Mouse (Mus musculus): ENCODE measurements at regions not wholly inside any gene's neighbourhood (a gene's known extent, or its start where the extent isn't known, plus 50 kb on each side); places are given as distances from the start of the nearest gene placed in this dataset.

DNA sequence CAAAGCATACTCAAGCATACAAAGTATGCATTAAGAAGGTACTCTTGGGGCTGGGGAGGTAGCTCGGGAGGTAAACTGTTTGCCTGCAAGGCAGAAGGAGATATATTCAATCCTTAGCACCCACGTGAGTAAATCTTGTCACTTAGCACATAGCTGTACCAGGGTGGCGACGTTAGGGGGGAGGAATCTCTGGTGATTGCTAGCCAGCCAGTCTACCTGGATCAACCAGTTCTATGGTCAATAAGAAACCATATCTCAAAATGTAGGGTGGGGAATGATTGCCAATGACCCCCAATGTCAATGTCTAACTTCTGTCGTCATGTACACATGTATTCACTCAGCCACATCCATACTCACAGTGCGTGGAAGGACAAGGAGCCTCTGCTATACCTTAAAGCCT is 214.5 kb downstream of the CK137956 start:
- DNase-seq (ENCODE audit: low spot score in 2 of 2): no peak

GRCm38 (mm10) chr4:127750781-127751180 is 220.0 kb downstream of the CK137956 start:
- no peak for DNase-seq (ENCODE audit: low spot score in 2 of 2)

GRCm38 (mm10) chr4:127747876-127748275 is 222.9 kb downstream of the CK137956 start:
- DNase-seq (ENCODE audit: low spot score in 2 of 2): peak in 1 of 2 experiments; percentile 33

GRCm38 (mm10) chr4:127736781-127737180 is 234.0 kb downstream of the CK137956 start:
- no peak for DNase-seq (ENCODE audit: low spot score in 2 of 2)

DNA sequence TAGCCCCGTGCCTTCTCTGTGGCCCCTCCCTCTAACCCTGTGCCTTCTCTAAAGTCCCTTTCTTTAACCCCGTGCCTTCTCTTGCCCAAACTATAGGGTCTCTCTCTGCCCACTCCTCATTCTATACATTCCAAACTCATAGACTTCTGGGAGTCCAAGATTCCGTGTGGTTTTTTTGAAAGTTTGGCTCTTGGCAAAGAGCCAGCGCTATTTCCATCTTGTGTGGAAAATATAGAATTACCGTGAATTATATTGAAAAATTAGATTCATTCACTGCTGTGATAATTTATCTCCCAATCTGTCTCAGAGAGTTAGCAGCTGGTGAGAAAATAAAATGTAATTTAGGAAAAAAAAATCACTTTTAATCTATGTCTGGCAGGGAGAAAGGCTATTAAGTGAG is 234.6 kb downstream of the CK137956 start:
- no peak for DNase-seq (ENCODE audit: low spot score in 2 of 2)

DNA sequence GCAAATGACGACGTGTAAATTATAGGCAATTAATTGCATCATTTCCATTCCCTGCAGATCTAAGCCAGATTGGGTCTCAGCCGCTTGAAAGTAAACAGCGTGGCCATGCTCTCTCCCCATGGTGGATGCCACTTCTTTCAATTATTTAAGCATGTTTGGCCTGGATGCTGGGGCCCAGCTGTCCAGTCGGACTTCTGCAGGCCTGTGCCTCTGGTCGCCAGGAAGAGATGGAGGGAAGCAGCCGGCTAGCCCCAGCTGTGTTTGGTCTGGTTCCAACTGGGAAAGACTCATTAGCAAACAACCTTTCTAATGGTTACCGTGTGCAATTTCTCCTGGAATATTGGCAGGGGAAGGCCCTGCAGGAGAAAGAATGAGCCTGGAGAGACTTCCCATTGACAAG is 236.1 kb downstream of the CK137956 start:
- no peak for DNase-seq (ENCODE audit: low spot score in 2 of 2)

DNA sequence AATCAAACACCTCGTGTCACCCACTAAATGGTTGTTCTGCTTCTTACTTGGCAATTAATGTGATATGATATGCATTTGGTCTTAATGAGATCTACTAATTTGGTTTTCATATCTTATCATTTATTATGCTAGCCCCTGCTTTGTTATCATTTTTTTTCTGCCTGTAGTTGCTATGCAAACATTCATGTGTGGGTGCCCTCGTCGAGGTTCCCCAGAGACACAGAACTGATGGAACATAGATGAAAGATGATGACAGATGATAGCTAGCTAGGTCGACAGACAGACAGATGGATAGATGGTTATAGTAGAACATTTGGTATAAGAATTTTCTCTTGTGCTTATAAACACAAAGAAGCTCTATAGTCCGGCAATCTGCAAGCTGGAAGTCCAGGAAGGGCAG is 252.1 kb downstream of the CK137956 start:
- DNase-seq (ENCODE audit: low spot score in 2 of 2): no peak

DNA sequence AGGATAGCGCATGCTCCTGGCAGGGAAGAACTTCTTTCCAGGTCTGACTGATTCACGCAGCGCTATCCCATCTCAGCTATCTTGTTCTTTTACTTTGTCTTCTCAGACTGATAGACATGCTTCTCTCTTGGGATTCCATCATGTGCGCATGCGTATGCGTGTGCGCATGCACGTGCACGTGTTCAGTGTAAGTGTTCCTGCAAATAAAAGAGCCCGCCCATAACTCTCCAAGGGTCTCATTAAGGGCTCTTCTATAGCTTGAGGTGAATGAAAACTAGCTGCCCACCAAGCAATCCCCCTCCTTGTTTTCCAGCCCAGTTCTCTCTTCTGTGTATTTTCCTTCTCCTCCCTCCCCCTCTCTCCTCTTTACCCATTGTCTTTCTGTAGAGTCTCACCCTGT is 258.5 kb downstream of the CK137956 start:
- DNase-seq (ENCODE audit: low spot score in 2 of 2): no peak

DNA sequence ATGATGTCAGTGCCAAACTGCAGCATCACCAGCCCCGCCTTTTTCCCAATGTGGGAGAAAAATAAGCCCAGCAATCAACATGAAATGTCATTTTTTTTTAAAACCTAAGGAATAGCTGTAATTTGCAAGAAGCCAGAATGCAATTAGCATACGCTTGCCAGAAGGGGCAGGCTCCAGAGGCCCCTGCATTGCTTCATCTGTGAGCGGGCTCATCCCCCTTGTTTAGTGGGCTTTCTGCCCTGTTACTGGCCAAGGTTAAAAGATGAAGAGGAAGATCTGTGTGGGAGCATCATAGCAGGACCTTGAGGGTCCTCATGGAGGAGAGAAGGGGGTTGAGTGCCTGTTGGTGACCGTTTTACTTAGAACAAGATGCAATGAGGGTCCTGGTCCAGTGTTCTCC is 259.9 kb downstream of the CK137956 start:
- DNase-seq (ENCODE audit: low spot score in 2 of 2): no peak

DNA sequence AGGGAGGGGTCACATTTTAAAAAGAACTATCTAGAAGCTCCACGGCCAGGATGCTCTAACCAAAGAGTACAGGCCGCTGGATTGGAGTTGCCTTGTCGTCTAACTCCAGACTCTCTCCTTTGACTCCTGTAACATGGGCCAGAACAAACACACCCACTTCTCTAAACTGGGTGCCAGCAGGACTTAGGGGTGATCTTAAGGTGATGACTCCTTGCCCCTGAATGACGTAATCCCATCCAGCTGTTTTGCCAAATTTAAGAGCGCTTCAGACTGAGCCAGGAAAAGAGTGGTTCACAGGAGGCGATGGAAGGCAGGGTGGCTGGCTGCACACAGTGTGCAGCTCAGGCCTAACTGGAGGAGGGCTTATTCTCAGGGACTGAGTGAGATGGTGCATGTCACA is 261.0 kb downstream of the CK137956 start:
- DNase-seq (ENCODE audit: low spot score in 2 of 2): no peak

- DNase-seq (ENCODE audit: low spot score in 2 of 2): no peak
These were observed 262.6 kb downstream of the CK137956 start for GRCm38 (mm10) chr4:127708186-127708585.

DNA sequence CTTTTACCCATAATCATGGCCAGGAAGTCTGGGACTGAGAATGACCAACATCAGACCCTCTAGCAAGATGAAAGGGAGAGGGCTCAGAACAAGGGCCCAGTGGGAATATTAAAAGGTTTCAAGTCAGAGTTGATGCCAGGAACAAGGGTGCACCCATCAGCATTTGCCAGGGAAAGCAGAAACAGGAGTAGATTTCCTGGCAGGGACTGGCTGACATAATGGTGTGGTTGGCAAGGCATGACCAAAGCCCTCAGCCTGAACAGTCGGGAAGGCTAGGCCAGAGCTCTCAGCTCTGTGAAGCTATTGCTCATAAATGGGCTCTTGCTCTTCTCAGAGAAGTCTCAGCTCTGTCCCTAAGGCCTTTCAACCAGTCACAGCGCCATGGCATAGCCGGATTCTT is 263.6 kb downstream of the CK137956 start:
- DNase-seq (ENCODE audit: low spot score in 2 of 2): no peak

DNA sequence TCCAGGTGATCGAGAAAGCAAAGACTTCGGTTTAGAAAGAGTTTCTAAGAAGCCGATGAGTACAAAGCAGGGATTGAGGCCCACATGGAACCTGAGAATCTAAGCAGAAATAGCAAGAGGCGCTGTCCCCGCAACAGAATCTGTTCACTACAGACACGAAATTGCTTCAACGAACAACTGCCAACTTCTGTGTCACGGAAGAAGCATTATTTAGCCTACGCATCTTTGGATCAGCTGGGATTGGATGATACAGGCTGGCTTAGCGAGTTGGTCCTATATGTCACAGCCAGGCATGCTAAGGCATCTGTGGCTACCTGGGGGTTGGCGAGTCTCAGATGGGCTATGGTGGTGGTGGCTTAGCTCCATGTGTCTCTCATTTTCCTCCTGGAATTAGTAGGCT is 269.1 kb downstream of the CK137956 start:
- no peak for DNase-seq (ENCODE audit: low spot score in 2 of 2)

DNA sequence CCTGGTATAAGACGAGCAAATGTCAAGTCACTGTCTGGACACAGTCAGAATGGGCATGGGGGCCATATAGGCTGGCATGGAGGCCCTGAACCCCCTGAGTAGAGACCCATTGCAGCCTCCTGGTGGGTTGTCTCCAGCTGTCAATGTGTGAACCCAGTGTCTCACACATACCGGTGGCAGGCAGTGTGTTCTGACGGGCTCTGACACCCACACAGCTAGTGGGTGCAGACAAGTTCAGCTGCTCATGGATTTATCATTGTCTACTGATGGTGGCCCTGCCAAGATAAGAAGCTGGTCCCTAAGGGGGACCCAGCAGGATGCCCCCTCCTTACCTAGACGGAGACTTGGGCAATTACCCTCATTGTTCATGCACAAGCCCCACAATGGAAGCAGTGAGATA is 280.8 kb downstream of the CK137956 start:
- no peak for DNase-seq (ENCODE audit: low spot score in 2 of 2)

GRCm38 (mm10) chr4:127685021-127685420 is 285.7 kb downstream of the CK137956 start:
- DNase-seq (ENCODE audit: low spot score in 2 of 2): no peak

GRCm38 (mm10) chr4:127679391-127679790 is 291.4 kb downstream of the CK137956 start:
- no peak for DNase-seq (ENCODE audit: low spot score in 2 of 2)

DNA sequence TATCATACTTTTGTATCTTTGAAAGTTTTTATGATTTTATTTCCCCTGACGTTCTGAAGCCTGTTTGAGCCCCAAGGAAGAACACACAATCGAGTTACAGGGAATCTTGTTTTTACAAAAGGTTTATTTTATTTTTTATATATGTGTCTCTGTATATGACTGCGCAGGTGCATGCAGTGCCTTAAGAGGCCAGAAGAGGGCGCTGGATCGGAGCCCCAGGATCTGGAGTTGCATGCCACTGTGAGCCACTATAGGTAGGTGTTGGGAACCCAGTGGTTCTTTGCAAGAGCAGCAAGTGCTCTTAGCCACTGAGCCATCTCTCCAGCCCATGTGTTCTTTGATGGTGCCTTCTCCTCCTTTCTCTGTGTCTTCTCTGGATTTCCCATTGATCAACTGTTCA is 292.3 kb downstream of the CK137956 start:
- no peak for DNase-seq (ENCODE audit: low spot score in 2 of 2)

DNA sequence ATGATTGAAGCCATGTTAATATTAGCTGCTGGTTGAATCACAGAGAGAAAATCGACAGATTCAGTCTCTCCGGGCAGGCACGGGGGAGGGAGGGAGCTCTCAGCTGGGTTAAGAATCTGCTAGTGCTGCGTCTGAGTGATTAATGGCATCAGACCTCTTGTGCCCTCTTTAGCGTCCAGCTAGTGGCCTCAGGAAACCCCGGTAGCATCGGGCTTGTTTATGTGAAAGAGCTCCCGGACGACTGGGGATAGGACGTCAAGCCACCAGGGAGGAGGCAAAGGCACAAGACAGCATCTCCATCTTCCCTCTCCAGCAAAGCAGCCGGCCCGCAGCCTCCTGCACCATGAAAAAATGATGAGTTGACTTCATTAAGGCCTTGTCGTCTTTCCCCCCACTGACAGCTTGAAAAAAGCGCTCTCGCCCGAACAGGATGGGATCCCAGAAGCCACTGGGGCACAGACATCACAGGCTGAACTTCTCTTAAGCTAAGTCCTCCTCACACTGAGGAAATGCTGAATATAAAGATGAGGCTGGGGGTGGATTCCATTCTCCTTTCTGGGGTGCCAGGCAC is 294.9 kb downstream of the CK137956 start:
- DNase-seq (ENCODE audit: low spot score in 2 of 2): no peak

DNA sequence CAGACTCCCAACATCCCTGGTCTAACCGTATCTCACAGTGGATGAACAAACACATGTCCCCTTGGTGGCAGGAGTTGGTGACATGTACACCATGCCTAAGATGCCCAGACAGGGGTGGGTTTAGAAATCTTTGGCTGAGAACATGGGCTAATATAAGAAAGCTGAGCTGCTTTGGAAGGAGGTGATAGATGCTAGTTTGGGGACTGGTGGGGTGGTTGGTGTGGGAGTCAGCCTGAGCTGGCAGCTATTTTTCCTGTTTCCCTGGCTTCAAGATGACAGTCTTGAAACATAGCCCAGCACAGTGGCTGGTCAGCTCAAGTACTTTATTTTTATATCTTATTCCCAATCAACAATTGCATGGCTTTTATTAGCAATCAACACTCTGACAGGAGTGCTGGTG is 302.0 kb upstream of the Gjb5 start:
- DNase-seq (ENCODE audit: low spot score in 2 of 2): no peak

GRCm38 (mm10) chr4:127651601-127652000 is 293.6 kb upstream of the Gjb5 start:
- no peak for DNase-seq (ENCODE audit: low spot score in 2 of 2)

DNA sequence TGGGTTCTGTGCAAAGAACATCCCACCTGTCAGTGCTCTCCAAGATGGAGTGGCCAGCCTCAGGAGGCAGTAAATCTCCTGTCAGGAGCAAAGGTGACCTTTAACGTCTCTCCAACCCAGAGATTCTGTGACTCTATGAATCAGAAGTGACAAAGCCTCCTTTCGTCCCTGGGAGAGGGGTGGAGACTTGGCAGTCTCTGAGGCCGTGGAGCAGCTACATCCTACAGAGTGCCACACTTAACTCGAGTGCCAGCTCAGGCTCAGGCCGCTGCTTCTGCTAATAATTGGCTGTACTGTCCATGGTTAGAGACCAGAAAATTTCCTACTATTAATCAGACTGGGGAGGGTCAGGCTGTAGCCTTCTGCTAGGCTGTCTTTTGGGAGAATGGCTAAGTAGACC is 290.0 kb upstream of the Gjb5 start:
- no peak for DNase-seq (ENCODE audit: low spot score in 2 of 2)

- no peak for DNase-seq (ENCODE audit: low spot score in 2 of 2)
These were observed 289.2 kb upstream of the Gjb5 start for GRCm38 (mm10) chr4:127647189-127647588.

- no peak for DNase-seq (ENCODE audit: low spot score in 2 of 2)
These were observed 282.5 kb upstream of the Gjb5 start for GRCm38 (mm10) chr4:127640251-127641085.

DNA sequence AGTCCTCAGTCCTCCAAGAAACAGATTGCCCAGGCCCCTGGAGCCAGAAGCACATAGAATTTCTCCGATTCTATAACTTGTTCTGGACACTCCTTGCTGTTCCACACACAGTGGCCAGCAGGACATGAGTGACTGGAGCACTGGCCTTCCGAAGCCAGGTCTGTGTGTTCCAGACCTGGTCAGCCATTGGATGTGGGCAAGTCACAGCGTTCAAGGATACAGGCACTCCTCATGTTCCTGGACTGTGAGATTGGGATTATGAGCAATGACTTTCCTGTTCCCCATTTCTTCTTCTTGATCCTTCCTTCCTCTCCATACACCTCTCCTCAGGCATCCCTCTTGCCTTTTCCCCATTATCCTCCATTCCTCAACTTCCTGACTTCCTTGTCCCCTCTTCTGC is 281.8 kb upstream of the Gjb5 start:
- no peak for DNase-seq (ENCODE audit: low spot score in 2 of 2)
